Mouse (Mus musculus) right cerebral cortex, adult 2 months (tissue): ENCODE measurements around the gene Lypd4.

Experiments used
- DNase-seq, 2 experiments: peaks; one replicate each; pipeline ENCODE4 v3.0.0; 2021 to 2022; ENCODE audit warnings: low spot score in 2 of 2

Lypd4 gene

GRCm38 (mm10) chr7:24889431-24890220 lies 19.9 kb upstream of the Lypd4 start:
- no peak for DNase-seq

GRCm38 (mm10) chr7:24887096-24887495 lies 17.4 kb upstream of the Lypd4 start:
- DNase-seq = no peak

- DNase-seq = no peak
Measured at GRCm38 (mm10) chr7:24886308-24886633, 16.5 kb upstream of the Lypd4 start.

GRCm38 (mm10) chr7:24885468-24886307 lies 15.9 kb upstream of the Lypd4 start:
- no peak for DNase-seq

- DNase-seq = no peak
Measured at GRCm38 (mm10) chr7:24884693-24885291, 15.1 kb upstream of the Lypd4 start.

GRCm38 (mm10) chr7:24883896-24884692 lies 14.4 kb upstream of the Lypd4 start, which contains the start of gene Rps19:
Rps19 (plus strand) TSS chr7:24884371.
- peak; percentile 97 for DNase-seq

- DNase-seq = no peak
Measured at GRCm38 (mm10) chr7:24882416-24883199, 12.9 kb upstream of the Lypd4 start.

GRCm38 (mm10) chr7:24879620-24880019 lies 9.9 kb upstream of the Lypd4 start:
- DNase-seq = no peak

- no peak for DNase-seq
Measured at GRCm38 (mm10) chr7:24877588-24877987, 7.8 kb upstream of the Lypd4 start.

GRCm38 (mm10) chr7:24869080-24869479 lies 661 bp downstream of the Lypd4 start:
- DNase-seq = no peak

- no peak for DNase-seq
Measured at GRCm38 (mm10) chr7:24864156-24864555, 5.6 kb downstream of the Lypd4 start.

GRCm38 (mm10) chr7:24862853-24863252 lies 6.9 kb downstream of the Lypd4 start:
- DNase-seq = no peak

GRCm38 (mm10) chr7:24861913-24862312 lies 7.8 kb downstream of the Lypd4 start, which contains the start of gene Gm9844:
Gm9844 (plus strand) TSS chr7:24862213.
- no peak for DNase-seq

- DNase-seq = no peak
Measured at GRCm38 (mm10) chr7:24859234-24859633, 10.5 kb downstream of the Lypd4 start.

- DNase-seq = no peak
Measured at GRCm38 (mm10) chr7:24856460-24857120, 13.2 kb downstream of the Lypd4 start.

GRCm38 (mm10) chr7:24853695-24854094 lies 16.0 kb downstream of the Lypd4 start:
- no peak for DNase-seq

- no peak for DNase-seq
Measured at GRCm38 (mm10) chr7:24853233-24853563, 16.5 kb downstream of the Lypd4 start.

- DNase-seq = no peak
Measured at GRCm38 (mm10) chr7:24852557-24853232, 17.0 kb downstream of the Lypd4 start.

GRCm38 (mm10) chr7:24851596-24852325 lies 18.0 kb downstream of the Lypd4 start:
- DNase-seq = no peak
